Mouse (Mus musculus) gastrocnemius, postnatal 4 days (tissue): ENCODE results near the gene Neurl1a. TPM values are rescaled to one million over a fixed set of nuclear protein-coding genes. Genes with fewer than 3 reads are reported as not detected.

Experiments used
- DNase-seq, 2 experiments: peaks; one replicate each; pipeline ENCODE4 v3.0.0; 2021 to 2022; ENCODE audit warnings: low spot score in 2 of 2, mixed read lengths in 2 of 2
- total RNA-seq, 2 experiments: library from RNA; stranded (reverse); gene quantifications; 2 replicates each; pipeline ENCODE4 v1.2.3; 2021

Neurl1a gene
- total RNA-seq, 2 experiments from 2014 or later = 30.8 to 33.0 TPM

- no peak for DNase-seq
Measured at GRCm38 (mm10) chr19:47167617-47168214, 10.9 kb upstream of the Neurl1a start.

- DNase-seq = no peak
Measured at GRCm38 (mm10) chr19:47168223-47168622, 10.4 kb upstream of the Neurl1a start.

GRCm38 (mm10) chr19:47168793-47169412 lies 9.7 kb upstream of the Neurl1a start:
- peak; percentile 62 to 87 for DNase-seq

GRCm38 (mm10) chr19:47174515-47174914 lies 4.1 kb upstream of the Neurl1a start:
- no peak for DNase-seq

GRCm38 (mm10) chr19:47175472-47175871 lies 3.1 kb upstream of the Neurl1a start:
- DNase-seq = no peak

- no peak for DNase-seq
Measured at GRCm38 (mm10) chr19:47176916-47177505, 1.6 kb upstream of the Neurl1a start.

- no peak for DNase-seq
Measured at GRCm38 (mm10) chr19:47178001-47178400, 619 bp upstream of the Neurl1a start.

GRCm38 (mm10) chr19:47179272-47179809 lies 721 bp downstream of the Neurl1a start:
- DNase-seq = peak in 1 of 2 experiments; percentile 35

- DNase-seq = no peak
Measured at GRCm38 (mm10) chr19:47180011-47180410, 1.4 kb downstream of the Neurl1a start.

GRCm38 (mm10) chr19:47184221-47184620 lies 5.6 kb downstream of the Neurl1a start:
- no peak for DNase-seq

GRCm38 (mm10) chr19:47184736-47185135 lies 6.1 kb downstream of the Neurl1a start:
- DNase-seq = no peak

GRCm38 (mm10) chr19:47186514-47187275 lies 8.1 kb downstream of the Neurl1a start:
- DNase-seq = no peak

GRCm38 (mm10) chr19:47188515-47189128 lies 10.0 kb downstream of the Neurl1a start:
- no peak for DNase-seq

- DNase-seq = no peak
Measured at GRCm38 (mm10) chr19:47192158-47192557, 13.5 kb downstream of the Neurl1a start.

GRCm38 (mm10) chr19:47198671-47199350 lies 20.2 kb downstream of the Neurl1a start:
- DNase-seq = no peak

- DNase-seq = no peak
Measured at GRCm38 (mm10) chr19:47201972-47202371, 23.4 kb downstream of the Neurl1a start.

- DNase-seq = no peak
Measured at GRCm38 (mm10) chr19:47202429-47202828, 23.8 kb downstream of the Neurl1a start.

GRCm38 (mm10) chr19:47203042-47203441 lies 24.4 kb downstream of the Neurl1a start:
- DNase-seq = no peak

GRCm38 (mm10) chr19:47204653-47205052 lies 26.0 kb downstream of the Neurl1a start:
- no peak for DNase-seq

GRCm38 (mm10) chr19:47206126-47206525 lies 27.5 kb downstream of the Neurl1a start:
- no peak for DNase-seq

GRCm38 (mm10) chr19:47210432-47210831 lies 31.8 kb downstream of the Neurl1a start:
- DNase-seq = no peak
